In the genomic region with DNA sequence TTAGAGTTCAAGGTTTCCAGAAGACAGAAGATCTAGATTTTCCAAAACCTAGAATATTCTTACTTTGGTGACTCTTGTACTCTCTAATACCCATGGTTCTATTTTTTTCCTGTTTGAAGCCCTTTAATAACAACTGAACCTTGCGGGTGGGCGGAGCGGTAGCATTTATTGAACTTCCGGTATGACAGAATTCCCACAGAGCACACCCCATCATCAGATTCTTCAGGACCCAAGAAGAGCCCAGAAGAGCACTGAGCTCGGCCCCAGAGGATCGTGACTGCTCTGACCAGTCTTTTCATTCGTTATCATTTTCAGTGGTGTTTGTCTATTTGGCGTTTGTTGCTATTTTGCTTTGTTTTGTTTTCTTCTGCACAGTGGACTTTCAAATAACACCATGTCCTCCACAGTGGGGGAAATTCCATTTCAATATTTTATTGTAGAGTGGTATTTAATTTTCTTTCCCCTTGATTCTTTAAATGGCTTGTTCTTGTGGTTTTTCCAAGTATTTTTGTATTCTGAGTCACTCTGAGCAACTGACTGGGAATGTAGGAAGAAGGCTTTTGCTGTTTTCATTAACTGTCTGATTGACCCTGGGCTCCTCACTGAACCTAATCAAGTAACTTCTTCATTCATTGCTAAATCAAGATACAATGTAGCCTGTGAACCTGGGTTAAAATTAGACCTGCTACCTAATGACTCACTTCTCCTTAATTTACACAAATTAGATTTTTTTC, we compare ENCODE assay signal across 17 mouse cellular contexts.
DNase-seq lines count a peak whose midpoint lies in the region; ATAC-seq and TF ChIP-seq lines count a peak whose summit lies in the region.
"Had no signal": no experiment of that assay in that cellular context is flagged by ENCODE, and none has a peak within 500 bp of the region (broad histone marks: within the 10 kb centered on the region; RNA-seq: fewer than 3 reads in every experiment).

No protein-coding gene starts in this region.

- H3K9me3 ChIP-seq in limb, embryonic 11.5 days (ENCODE audit: control insufficient read depth, low read length), result no peaks in the 10 kb centered on the region
- no peaks in the 10 kb centered on the region for H3K9me3 ChIP-seq in limb, embryonic 10.5 days (replicated peaks)
- no peaks in the 10 kb centered on the region for H3K9me3 ChIP-seq in embryonic facial prominence, embryonic 14.5 days (ENCODE audit: control insufficient read depth, low read length)
- no peaks in the 10 kb centered on the region for H3K9me3 ChIP-seq in hindbrain, postnatal 0 days (ENCODE audit: low read length)
- H3K9me3 ChIP-seq: G1E; intestine, embryonic 15.5 days; midbrain, embryonic 10.5 days had no signal

- H3K27me3 ChIP-seq in limb, embryonic 11.5 days (ENCODE audit: control insufficient read depth, insufficient read depth, low read length), result no peaks in the 10 kb centered on the region
- H3K27me3 ChIP-seq in limb, embryonic 10.5 days (ENCODE audit: low read depth, poor library complexity, severe bottlenecking), result no peaks in the 10 kb centered on the region
- H3K27me3 ChIP-seq in embryonic facial prominence, embryonic 14.5 days (replicated peaks; ENCODE audit: control insufficient read depth, insufficient read depth, low read length), result no peaks in the 10 kb centered on the region
- H3K27me3 ChIP-seq in hindbrain, postnatal 0 days (ENCODE audit: insufficient read depth, low read length), result no peaks in the 10 kb centered on the region
- H3K27me3 ChIP-seq: intestine, embryonic 15.5 days had no signal

- no peak overlapping the region for H3K4me3 ChIP-seq in limb, embryonic 11.5 days (ENCODE audit: low read depth, low read length)
- H3K4me3 ChIP-seq in limb, embryonic 10.5 days, result no peak overlapping the region
- H3K4me3 ChIP-seq in embryonic facial prominence, embryonic 14.5 days (ENCODE audit: low read depth, low read length), result no peak overlapping the region
- H3K4me3 ChIP-seq in hindbrain, postnatal 0 days (ENCODE audit: low read length), result no peak overlapping the region
- H3K4me3 ChIP-seq: intestine, embryonic 15.5 days; midbrain, embryonic 10.5 days had no signal

- no peak for ATAC-seq in limb, embryonic 11.5 days (ENCODE audit: insufficient number of reproducible peaks, low FRiP score, low TSS enrichment, low read depth)
- no peak for ATAC-seq in embryonic facial prominence, embryonic 14.5 days (ENCODE audit: low read depth)
- no peak for ATAC-seq in hindbrain, postnatal 0 days
- ATAC-seq: intestine, embryonic 15.5 days had no signal

- H3K36me3 ChIP-seq in limb, embryonic 11.5 days (ENCODE audit: control insufficient read depth, insufficient read depth, low read length), result no peaks in the 10 kb centered on the region
- H3K36me3 ChIP-seq in limb, embryonic 10.5 days, result no peaks in the 10 kb centered on the region
- no peaks in the 10 kb centered on the region for H3K36me3 ChIP-seq in embryonic facial prominence, embryonic 14.5 days (ENCODE audit: control insufficient read depth, insufficient read depth, low read length)
- no peaks in the 10 kb centered on the region; the same call in 1 of the 2 replicates for H3K36me3 ChIP-seq in hindbrain, postnatal 0 days (ENCODE audit: insufficient read depth, low read length)
- H3K36me3 ChIP-seq: G1E; intestine, embryonic 15.5 days; midbrain, embryonic 10.5 days had no signal

- DNase-seq in gastrocnemius, postnatal 25 days, result peak; percentile 15
- no peak for DNase-seq in gastrocnemius, postnatal 10 days
- DNase-seq in limb, embryonic 11.5 days (ENCODE audit: low spot score), result no peak
- no peak for DNase-seq in limb, embryonic 10.5 days (ENCODE audit: low spot score)
- DNase-seq in embryonic facial prominence, embryonic 14.5 days (ENCODE audit: low spot score), result no peak
- peak; percentile 17 for DNase-seq in skeletal muscle tissue, adult 2 months (ENCODE audit: low read depth, low spot score)
- no peak for DNase-seq in thymus, postnatal 0 days (ENCODE audit: low spot score)
- DNase-seq in hindbrain, postnatal 0 days (ENCODE audit: low spot score), result no peak
- DNase-seq: adrenal gland, postnatal 25 days; cerebellum, adult 9-10 months; kidney, postnatal 14 days; lung, postnatal 36 days; retina, postnatal 1 day; thymus, postnatal 25 days had no signal

- peaks cover 11% of the 10 kb centered on the region for H3K4me1 ChIP-seq in limb, embryonic 11.5 days (ENCODE audit: control insufficient read depth, insufficient read depth, low read length)
- peaks cover 30% of the 10 kb centered on the region for H3K4me1 ChIP-seq in limb, embryonic 10.5 days
- peaks cover 38% of the 10 kb centered on the region for H3K4me1 ChIP-seq in embryonic facial prominence, embryonic 14.5 days (ENCODE audit: control insufficient read depth, insufficient read depth, low read length)
- H3K4me1 ChIP-seq in hindbrain, postnatal 0 days (ENCODE audit: insufficient read depth, low read length), result no peaks in the 10 kb centered on the region
- H3K4me1 ChIP-seq: intestine, embryonic 15.5 days had no signal

- no peak overlapping the region for H3K4me2 ChIP-seq in limb, embryonic 11.5 days (ENCODE audit: low read depth, severe bottlenecking)
- no peak overlapping the region for H3K4me2 ChIP-seq in embryonic facial prominence, embryonic 14.5 days (ENCODE audit: low read depth, low read length)
- H3K4me2 ChIP-seq in hindbrain, postnatal 0 days (ENCODE audit: low read depth, low read length), result no peak overlapping the region
- H3K4me2 ChIP-seq: intestine, embryonic 15.5 days had no signal

- H3K9ac ChIP-seq in limb, embryonic 11.5 days (ENCODE audit: low read length), result no peak overlapping the region
- H3K9ac ChIP-seq in embryonic facial prominence, embryonic 14.5 days (ENCODE audit: low read depth, low read length), result no peak overlapping the region
- no peak overlapping the region for H3K9ac ChIP-seq in hindbrain, postnatal 0 days (replicated peaks; ENCODE audit: low read length)
- H3K9ac ChIP-seq: intestine, embryonic 15.5 days had no signal

- H3K27ac ChIP-seq in limb, embryonic 11.5 days (replicated peaks; ENCODE audit: low read depth, low read length), result peak overlapping the region; percentile 52
- H3K27ac ChIP-seq in limb, embryonic 10.5 days, result no peak overlapping the region
- peak overlapping the region; percentile 94 for H3K27ac ChIP-seq in embryonic facial prominence, embryonic 14.5 days (replicated peaks; ENCODE audit: low read depth, low read length)
- no peak overlapping the region for H3K27ac ChIP-seq in hindbrain, postnatal 0 days
- H3K27ac ChIP-seq: intestine, embryonic 15.5 days; midbrain, embryonic 10.5 days had no signal

- no peak for TF ChIP-seq CTCF in hindbrain, postnatal 0 days (IDR thresholded peaks at IDR 0.05; ENCODE audit: low read depth)

- 91% methylated on average over 8 of the region's 8 CpGs for WGBS in limb, embryonic 11.5 days
- WGBS in limb, embryonic 10.5 days, result 93% methylated on average over 8 of the region's 8 CpGs
- 88% methylated on average over 8 of the region's 8 CpGs for WGBS in embryonic facial prominence, embryonic 14.5 days
- 89% methylated on average over 8 of the region's 8 CpGs for WGBS in hindbrain, postnatal 0 days

Comparison
In these comparisons a context has a peak if more than half of its experiments do, and no peak if none do; other contexts are left out.
1. DNase-seq: peak in gastrocnemius, postnatal 25 days (single experiment) and skeletal muscle tissue, adult 2 months (single experiment); none in gastrocnemius, postnatal 10 days (single experiment), limb, embryonic 11.5 days (single experiment), limb, embryonic 10.5 days (single experiment), embryonic facial prominence, embryonic 14.5 days (single experiment), thymus, postnatal 0 days (single experiment) and hindbrain, postnatal 0 days (single experiment).
2. H3K27ac ChIP-seq: peak in limb, embryonic 11.5 days (single experiment) and embryonic facial prominence, embryonic 14.5 days (single experiment); none in limb, embryonic 10.5 days (single experiment) and hindbrain, postnatal 0 days (single experiment).